Mouse (Mus musculus): Measurements from ENCODE around the gene Cidec. TPM values are rescaled to one million over a fixed set of nuclear protein-coding genes. Genes with fewer than 3 reads are reported as not detected.
A peak's percentile ranks its signal among the peaks of the same experiment; 100 is the strongest.

Cidec gene
- polyA plus RNA-seq, 1 experiment from 2014 or later, result 0.29 TPM

GRCm38 (mm10) chr6:113457952-113458534 lies 22.5 kb upstream of the Cidec start, which contains the start of gene Il17re:
Gene Il17re, plus strand, starts transcription at chr6:113458484.
- Histone ChIP-seq H3K9ac (ENCODE audit: low read length) (no peak within 1 kb of the TSS), H3K4me1 (ENCODE audit: control insufficient read depth, insufficient read depth, low read length) (no peaks in the 10 kb centered on the region), H3K4me3 (ENCODE audit: low read length) (no peak within 1 kb of the TSS), H3K27ac (ENCODE audit: low read length) (no peak within 1 kb of the TSS), H3K4me2 (ENCODE audit: low read depth, low read length) (no peak within 1 kb of the TSS), H3K36me3 (ENCODE audit: control insufficient read depth, insufficient read depth) (no peaks in the 10 kb centered on the region), H3K9me3 (replicated peaks; ENCODE audit: control insufficient read depth, low read length) (no peaks in the 10 kb centered on the region), H3K27me3 (ENCODE audit: control insufficient read depth, insufficient read depth, low read length) (no peaks in the 10 kb centered on the region)
- 62% methylated on average over 10 of the region's 10 CpGs for WGBS
- ATAC-seq (replicated peaks; ENCODE audit: extremely low read depth, insufficient read depth, low FRiP score), result no peak

GRCm38 (mm10) chr6:113455007-113455406 lies 19.4 kb upstream of the Cidec start:
- no peak for ATAC-seq (replicated peaks; ENCODE audit: extremely low read depth, insufficient read depth, low FRiP score)
- H3K27me3 ChIP-seq (ENCODE audit: control insufficient read depth, insufficient read depth, low read length), result no peaks in the 10 kb centered on the region
- no peak overlapping the region for H3K9ac ChIP-seq (ENCODE audit: low read length)
- no peaks in the 10 kb centered on the region for H3K9me3 ChIP-seq (replicated peaks; ENCODE audit: control insufficient read depth, low read length)
- no peak overlapping the region for H3K4me2 ChIP-seq (ENCODE audit: low read depth, low read length)
- WGBS, result 45% methylated on average over 5 of the region's 5 CpGs
- 0 out of 2 replicates have a peak, but pooled peaks cover 5% of the 10 kb centered on the region for H3K4me1 ChIP-seq (ENCODE audit: control insufficient read depth, insufficient read depth, low read length)
- H3K36me3 ChIP-seq (ENCODE audit: control insufficient read depth, insufficient read depth), result no peaks in the 10 kb centered on the region
- H3K4me3 ChIP-seq (ENCODE audit: low read length), result no peak overlapping the region
- H3K27ac ChIP-seq (ENCODE audit: low read length), result no peak overlapping the region

- no peak overlapping the region for H3K9ac ChIP-seq (ENCODE audit: low read length)
- no peak overlapping the region for H3K4me2 ChIP-seq (ENCODE audit: low read depth, low read length)
- H3K36me3 ChIP-seq (ENCODE audit: control insufficient read depth, insufficient read depth), result peaks cover 16% of the 10 kb centered on the region
- H3K27ac ChIP-seq (ENCODE audit: low read length), result no peak overlapping the region
- WGBS, result 69% methylated on average over 2 of the region's 2 CpGs
- ATAC-seq (replicated peaks; ENCODE audit: extremely low read depth, insufficient read depth, low FRiP score), result no peak
- no peak overlapping the region for H3K4me3 ChIP-seq (ENCODE audit: low read length)
- H3K9me3 ChIP-seq (replicated peaks; ENCODE audit: control insufficient read depth, low read length), result no peaks in the 10 kb centered on the region
- no peaks in the 10 kb centered on the region for H3K27me3 ChIP-seq (ENCODE audit: control insufficient read depth, insufficient read depth, low read length)
- 0 out of 2 replicates have a peak, but pooled peaks cover 5% of the 10 kb centered on the region for H3K4me1 ChIP-seq (ENCODE audit: control insufficient read depth, insufficient read depth, low read length)
These were observed 16.3 kb upstream of the Cidec start for GRCm38 (mm10) chr6:113451839-113452238.

- Histone ChIP-seq H3K4me1 (ENCODE audit: control insufficient read depth, insufficient read depth, low read length) (peaks cover 12% of the 10 kb centered on the region), H3K36me3 (ENCODE audit: control insufficient read depth, insufficient read depth) (peaks cover 20% of the 10 kb centered on the region), H3K4me3 (ENCODE audit: low read length) (no peak overlapping the region), H3K9me3 (replicated peaks; ENCODE audit: control insufficient read depth, low read length) (no peaks in the 10 kb centered on the region), H3K27ac (ENCODE audit: low read length) (no peak overlapping the region), H3K27me3 (ENCODE audit: control insufficient read depth, insufficient read depth, low read length) (no peaks in the 10 kb centered on the region), H3K4me2 (ENCODE audit: low read depth, low read length) (no peak overlapping the region), H3K9ac (ENCODE audit: low read length) (no peak overlapping the region)
- ATAC-seq (replicated peaks; ENCODE audit: extremely low read depth, insufficient read depth, low FRiP score), result no peak
- WGBS, result 91% methylated on average over 4 of the region's 4 CpGs
These were observed 12.1 kb upstream of the Cidec start for GRCm38 (mm10) chr6:113447639-113448038.

GRCm38 (mm10) chr6:113444207-113444965 lies 8.8 kb upstream of the Cidec start:
- Histone ChIP-seq H3K9ac (ENCODE audit: low read length) (no peak overlapping the region), H3K9me3 (replicated peaks; ENCODE audit: control insufficient read depth, low read length) (no peaks in the 10 kb centered on the region), H3K4me1 (ENCODE audit: control insufficient read depth, insufficient read depth, low read length) (peaks cover 9% of the 10 kb centered on the region), H3K4me2 (ENCODE audit: low read depth, low read length) (no peak overlapping the region), H3K27ac (ENCODE audit: low read length) (no peak overlapping the region), H3K36me3 (ENCODE audit: control insufficient read depth, insufficient read depth) (peaks cover 20% of the 10 kb centered on the region), H3K27me3 (ENCODE audit: control insufficient read depth, insufficient read depth, low read length) (no peaks in the 10 kb centered on the region), H3K4me3 (ENCODE audit: low read length) (no peak overlapping the region)
- no peak for ATAC-seq (replicated peaks; ENCODE audit: extremely low read depth, insufficient read depth, low FRiP score)
- 82% methylated on average over 7 of the region's 8 CpGs for WGBS

GRCm38 (mm10) chr6:113443091-113443490 lies 7.5 kb upstream of the Cidec start:
- 44% methylated on average over 12 of the region's 12 CpGs for WGBS
- H3K4me1 ChIP-seq (ENCODE audit: control insufficient read depth, insufficient read depth, low read length), result peaks cover 9% of the 10 kb centered on the region
- no peak for ATAC-seq (replicated peaks; ENCODE audit: extremely low read depth, insufficient read depth, low FRiP score)
- peak overlapping the region; percentile 97 for H3K9ac ChIP-seq (ENCODE audit: low read length)
- H3K9me3 ChIP-seq (replicated peaks; ENCODE audit: control insufficient read depth, low read length), result no peaks in the 10 kb centered on the region
- peaks cover 16% of the 10 kb centered on the region for H3K36me3 ChIP-seq (ENCODE audit: control insufficient read depth, insufficient read depth)
- no peaks in the 10 kb centered on the region for H3K27me3 ChIP-seq (ENCODE audit: control insufficient read depth, insufficient read depth, low read length)
- peak overlapping the region; percentile 98 for H3K4me3 ChIP-seq (ENCODE audit: low read length)
- H3K4me2 ChIP-seq (ENCODE audit: low read depth, low read length), result peak overlapping the region; percentile 99
- no peak overlapping the region for H3K27ac ChIP-seq (ENCODE audit: low read length)

GRCm38 (mm10) chr6:113442442-113443090 lies 7.0 kb upstream of the Cidec start, which contains the start of gene Jagn1:
Gene Jagn1, plus strand, starts transcription at chr6:113442569.
- Histone ChIP-seq H3K27me3 (ENCODE audit: control insufficient read depth, insufficient read depth, low read length) (no peaks in the 10 kb centered on the region), H3K4me3 (ENCODE audit: low read length) (peak within 1 kb of the TSS; percentile 98), H3K4me2 (ENCODE audit: low read depth, low read length) (peak within 1 kb of the TSS; percentile 99), H3K27ac (ENCODE audit: low read length) (peak within 1 kb of the TSS; percentile 57), H3K9me3 (replicated peaks; ENCODE audit: control insufficient read depth, low read length) (no peaks in the 10 kb centered on the region), H3K9ac (ENCODE audit: low read length) (peak within 1 kb of the TSS; percentile 97), H3K36me3 (ENCODE audit: control insufficient read depth, insufficient read depth) (peaks cover 11% of the 10 kb centered on the region), H3K4me1 (ENCODE audit: control insufficient read depth, insufficient read depth, low read length) (peaks cover 9% of the 10 kb centered on the region)
- WGBS, result 0% methylated on average over 45 of the region's 45 CpGs
- ATAC-seq (replicated peaks; ENCODE audit: extremely low read depth, insufficient read depth, low FRiP score), result peak; percentile 86

GRCm38 (mm10) chr6:113442087-113442441 lies 6.5 kb upstream of the Cidec start:
- WGBS, result 39% methylated on average over 9 of the region's 9 CpGs
- H3K27ac ChIP-seq (ENCODE audit: low read length), result peak overlapping the region; percentile 57
- peak overlapping the region; percentile 98 for H3K4me3 ChIP-seq (ENCODE audit: low read length)
- H3K27me3 ChIP-seq (ENCODE audit: control insufficient read depth, insufficient read depth, low read length), result no peaks in the 10 kb centered on the region
- H3K36me3 ChIP-seq (ENCODE audit: control insufficient read depth, insufficient read depth), result peaks cover 6% of the 10 kb centered on the region
- peak overlapping the region; percentile 97 for H3K9ac ChIP-seq (ENCODE audit: low read length)
- H3K4me1 ChIP-seq (ENCODE audit: control insufficient read depth, insufficient read depth, low read length), result peaks cover 9% of the 10 kb centered on the region
- H3K4me2 ChIP-seq (ENCODE audit: low read depth, low read length), result peak overlapping the region; percentile 99
- no peak for ATAC-seq (replicated peaks; ENCODE audit: extremely low read depth, insufficient read depth, low FRiP score)
- no peaks in the 10 kb centered on the region for H3K9me3 ChIP-seq (replicated peaks; ENCODE audit: control insufficient read depth, low read length)

All from heart, embryonic 16.5 days (tissue).